Mouse (Mus musculus) naive thymus-derived CD4-positive, alpha-beta T cell, adult 2 months (primary cell): ENCODE measurements around the gene Entr1.

Experiments
- DNase-seq: peaks from one replicate; pipeline ENCODE4 v3.0.0-alpha.2; 2011; ENCODE audit warnings: low read depth

Entr1 gene

DNA sequence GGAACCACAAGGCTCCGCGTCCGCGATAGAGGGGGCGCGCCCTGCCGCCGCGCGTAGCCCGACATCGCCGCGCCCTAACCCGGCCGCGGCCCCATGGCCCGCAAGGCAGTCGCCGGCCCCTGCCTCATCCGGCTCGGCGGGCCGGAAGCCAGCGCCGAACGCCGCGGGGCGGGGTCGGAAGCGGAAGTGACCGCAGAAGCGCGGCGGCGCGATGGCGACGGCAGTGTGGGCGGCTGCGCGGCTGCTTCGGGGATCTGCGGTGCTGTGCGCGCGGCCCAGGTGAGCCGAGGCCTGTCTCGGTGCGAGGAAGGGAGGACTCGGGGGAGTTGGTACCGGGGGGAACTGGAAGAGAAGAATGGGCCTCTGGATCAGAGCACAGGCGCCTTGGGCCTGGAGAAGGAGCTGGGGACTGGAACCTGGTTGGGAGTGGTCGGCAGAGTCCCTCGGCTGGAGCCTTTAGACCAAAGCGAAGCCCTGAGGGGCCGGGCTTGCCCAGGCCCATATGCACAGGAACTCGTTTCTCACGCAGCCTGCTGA is at the start of gene Entr1, which contains the start of gene Pmpca:
TSS of gene Entr1 (minus strand) at position 163 of the 537 bp plus-strand sequence.
TSS of gene Pmpca (plus strand) at position 186 of the 537 bp plus-strand sequence.
- peak; percentile 90 for DNase-seq

DNA sequence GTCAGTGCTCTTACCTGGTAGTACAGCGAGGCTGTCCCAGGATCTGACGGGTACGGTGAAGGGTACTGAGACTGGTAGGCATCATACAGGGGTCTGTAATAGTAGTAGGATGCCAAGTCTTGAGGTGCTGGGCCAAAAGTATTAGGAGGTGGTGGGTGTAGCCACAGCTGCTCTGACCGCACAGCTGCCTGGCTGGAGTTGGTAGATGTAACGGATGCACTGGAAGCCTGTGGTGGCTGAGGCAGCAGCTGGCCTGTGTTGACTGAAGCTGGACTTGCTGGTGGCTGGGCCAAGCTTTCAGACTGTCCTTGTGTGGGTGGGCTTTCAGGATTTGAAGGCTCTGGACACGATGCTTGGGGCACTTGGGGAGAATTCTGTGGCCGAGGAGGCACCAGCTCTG is 49.3 kb upstream of the Entr1 start:
- DNase-seq, result no peak

DNA sequence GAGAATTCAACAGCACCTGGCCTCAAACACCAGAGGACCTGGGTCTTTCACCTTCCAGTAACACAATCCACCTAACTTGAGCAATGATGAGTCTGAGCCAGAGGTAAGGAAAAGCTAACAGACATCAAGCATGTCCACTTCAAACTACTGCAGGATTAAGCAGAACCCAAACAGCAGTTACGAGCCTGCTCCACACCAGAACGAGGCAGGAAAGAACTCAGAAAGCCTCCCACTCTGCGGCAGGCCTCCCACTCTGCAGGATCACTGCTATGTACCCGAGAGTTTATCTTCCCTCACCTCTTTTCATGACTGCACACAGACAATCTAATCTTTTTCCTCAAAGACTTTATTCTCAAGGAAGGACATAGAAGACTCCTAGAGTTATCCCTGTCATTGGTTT is 48.1 kb upstream of the Entr1 start:
- DNase-seq, result no peak

DNA sequence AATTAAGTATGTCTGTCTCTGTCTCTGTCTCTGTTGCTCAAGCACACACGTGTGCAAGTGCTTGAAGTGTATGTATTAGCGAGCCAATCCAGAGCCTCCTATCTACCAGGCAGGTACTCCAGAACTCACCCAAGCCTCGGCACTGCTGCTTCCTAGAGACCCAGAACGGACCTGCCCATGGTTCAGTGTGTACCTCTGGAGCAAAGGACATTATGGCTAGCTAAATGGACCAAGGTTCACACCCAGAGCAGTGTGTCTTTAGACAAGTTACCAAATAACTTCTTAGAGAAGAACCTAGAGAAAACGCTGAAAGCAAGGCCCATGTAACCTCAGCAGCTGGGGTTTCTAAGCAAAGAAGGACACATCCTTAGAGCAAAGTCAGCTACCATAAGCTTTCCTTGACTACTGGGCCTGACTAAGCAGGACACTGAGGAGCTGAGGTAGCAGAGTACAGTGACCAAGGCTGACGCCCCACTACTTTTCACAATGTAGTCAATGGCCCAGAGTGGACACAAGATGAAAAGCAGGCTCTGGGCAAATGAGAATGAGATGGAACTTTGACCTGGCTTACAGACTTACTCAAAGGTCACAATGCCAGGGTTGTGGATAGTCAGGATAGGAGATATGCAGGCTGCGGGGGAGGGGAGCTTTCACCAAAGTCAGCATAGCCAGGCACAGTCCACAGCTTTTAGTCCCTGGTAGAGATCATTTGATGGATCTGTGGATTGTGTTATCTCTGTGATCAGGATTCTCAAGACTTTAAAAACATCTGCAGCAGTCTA is 45.9 kb upstream of the Entr1 start:
- no peak for DNase-seq

DNA sequence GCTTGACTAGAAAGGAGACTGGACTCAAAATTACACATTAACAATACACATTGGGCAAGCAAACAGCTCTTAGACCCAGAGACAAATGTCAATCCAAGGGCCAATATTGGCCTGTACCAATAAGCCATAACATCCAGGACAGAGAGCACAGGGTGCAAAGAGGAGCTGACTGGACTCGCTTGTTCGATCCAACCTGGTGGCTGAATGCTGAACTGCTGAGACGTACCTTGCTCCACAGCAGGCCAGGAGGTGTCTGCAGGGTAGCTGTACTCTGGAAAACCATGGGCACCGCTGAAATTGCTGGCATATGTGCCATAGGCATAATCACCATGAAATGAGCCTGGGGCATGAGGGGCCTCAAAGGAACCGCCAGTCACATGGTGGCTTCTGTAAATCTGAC is 40.7 kb upstream of the Entr1 start:
- no peak for DNase-seq

DNA sequence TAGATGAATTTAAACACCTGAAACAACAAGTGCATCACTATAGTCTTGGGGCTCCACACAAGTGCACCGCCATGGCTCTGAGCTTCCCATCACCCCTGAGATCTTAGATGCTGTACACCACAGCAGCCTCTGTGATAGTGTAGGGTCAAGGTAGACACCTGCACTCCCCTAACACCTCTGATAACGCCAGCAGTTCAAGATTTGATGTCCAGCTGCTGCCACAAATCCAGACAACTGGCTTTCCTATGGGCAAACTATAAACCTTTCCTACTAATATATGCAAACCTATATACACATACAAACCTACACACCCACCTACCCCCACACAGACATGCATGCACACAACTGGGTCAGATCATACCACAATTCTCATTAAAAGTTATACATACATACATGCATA is 35.4 kb upstream of the Entr1 start:
- DNase-seq, result no peak

DNA sequence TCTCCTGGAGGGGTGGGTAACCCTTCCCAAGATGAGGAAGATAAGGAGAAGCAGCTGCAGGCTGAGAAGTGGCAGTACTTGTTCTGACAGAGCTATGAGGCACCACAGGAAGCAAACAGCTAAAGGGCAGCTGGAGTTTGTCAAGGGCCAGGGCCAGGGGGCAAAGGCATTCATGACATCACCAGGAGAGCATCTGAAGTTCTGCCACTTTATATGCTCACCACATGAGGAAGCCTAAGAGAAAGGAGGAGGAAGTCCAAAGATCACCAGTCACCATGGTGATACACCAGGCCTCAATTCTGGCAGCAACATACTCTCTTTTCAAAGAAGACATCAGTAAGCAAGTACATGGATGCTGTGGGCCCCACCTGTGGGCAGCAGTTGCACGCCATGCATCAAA is 34.0 kb upstream of the Entr1 start:
- DNase-seq, result no peak

DNA sequence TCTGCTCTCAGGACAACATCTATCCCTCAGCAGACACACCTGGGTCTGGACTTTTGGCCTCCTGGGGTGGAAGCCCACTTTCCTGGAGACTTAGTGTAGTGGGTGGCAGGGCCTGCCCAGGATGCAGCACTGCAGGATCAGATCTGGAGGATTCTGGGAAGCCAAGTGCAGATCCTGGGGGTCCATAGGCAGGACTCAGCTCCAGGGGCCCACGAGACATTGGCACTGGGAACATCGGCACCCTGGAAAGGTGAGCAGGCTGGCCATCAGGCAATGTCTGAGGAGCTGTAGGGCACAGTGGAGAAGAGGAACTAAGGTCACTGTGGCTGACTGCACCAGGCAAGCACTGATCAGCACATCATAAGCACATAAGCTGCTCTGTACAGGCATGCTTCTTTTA is 32.9 kb upstream of the Entr1 start:
- no peak for DNase-seq

DNA sequence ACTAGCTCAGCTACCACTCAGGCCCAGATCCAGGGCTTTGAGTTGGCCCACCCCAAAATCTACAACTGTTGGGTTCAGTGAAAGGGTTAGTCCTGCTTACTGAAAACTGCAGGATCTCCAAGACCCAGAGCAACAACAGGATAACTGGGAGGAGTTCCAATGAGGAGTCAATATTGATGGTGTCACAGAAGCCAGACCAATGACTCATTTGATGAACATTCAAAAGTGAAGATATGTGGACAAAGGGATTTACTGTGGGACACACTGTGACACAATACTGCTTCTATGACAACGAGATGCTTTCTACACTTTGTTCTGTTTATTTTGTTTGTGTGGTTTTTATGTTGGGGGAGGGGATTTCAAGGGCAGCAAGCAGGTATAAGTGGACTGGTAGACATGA is 29.0 kb upstream of the Entr1 start:
- no peak for DNase-seq

DNA sequence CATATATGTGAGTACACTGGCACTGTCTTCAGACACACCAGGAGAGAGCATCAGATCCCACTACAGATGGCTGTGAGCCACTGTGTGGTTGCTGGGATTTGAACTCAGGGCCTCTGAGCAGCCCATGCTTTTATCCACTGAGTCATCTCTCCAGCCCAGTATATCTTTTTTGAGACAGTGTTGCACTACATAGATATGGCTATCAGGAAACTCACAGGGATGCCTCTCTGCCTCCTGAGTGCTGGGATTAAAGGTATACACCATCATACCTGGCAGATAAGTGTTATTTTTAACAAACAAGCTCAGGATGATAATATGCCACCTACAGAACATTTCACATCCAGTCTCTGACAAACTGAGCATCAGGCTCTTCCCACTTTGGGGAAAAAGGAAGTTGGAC is 27.9 kb upstream of the Entr1 start:
- no peak for DNase-seq

DNA sequence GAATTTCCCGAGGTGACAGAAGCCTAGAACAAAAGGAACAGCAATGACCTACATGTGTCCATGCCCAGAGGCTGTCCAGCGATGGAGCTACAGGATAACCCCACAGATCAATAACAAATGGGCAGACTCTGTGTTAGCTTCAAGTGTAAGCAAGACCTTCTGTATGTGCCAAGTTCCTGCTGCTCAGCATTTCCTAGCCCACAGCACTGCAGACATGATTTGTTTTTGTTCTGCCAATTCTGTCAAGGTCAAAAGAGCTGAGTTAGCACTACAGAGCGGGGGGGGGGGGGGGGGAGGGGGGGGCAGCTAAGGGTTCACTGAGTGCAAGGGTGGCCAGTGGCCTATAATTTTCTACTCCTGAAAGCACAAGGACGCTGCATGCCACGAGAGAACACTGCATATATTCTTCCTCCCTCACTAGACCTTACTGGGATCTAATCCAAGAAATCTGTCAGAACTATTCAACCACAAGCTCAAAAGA is 21.9 kb upstream of the Entr1 start:
- DNase-seq, result no peak

DNA sequence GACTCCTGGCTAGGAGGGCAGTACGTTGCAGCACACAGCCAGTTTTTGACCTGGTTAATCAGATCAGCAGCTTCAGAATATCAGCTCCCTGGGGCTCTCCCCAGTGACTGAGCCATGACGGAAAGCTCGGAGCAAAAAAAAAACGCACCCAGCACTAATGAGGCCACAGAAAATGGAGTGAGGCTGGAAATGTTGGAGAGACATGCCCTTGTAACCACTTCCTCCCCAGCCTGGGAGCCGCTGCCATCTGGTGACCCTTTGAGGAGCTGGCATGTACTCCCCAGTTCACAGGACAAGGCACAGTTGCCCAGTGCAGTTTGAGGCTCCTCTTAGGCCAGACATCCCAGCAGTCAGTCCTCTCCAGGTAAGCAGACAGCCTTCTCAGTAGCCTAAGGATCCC is 21.0 kb upstream of the Entr1 start:
- DNase-seq, result no peak

DNA sequence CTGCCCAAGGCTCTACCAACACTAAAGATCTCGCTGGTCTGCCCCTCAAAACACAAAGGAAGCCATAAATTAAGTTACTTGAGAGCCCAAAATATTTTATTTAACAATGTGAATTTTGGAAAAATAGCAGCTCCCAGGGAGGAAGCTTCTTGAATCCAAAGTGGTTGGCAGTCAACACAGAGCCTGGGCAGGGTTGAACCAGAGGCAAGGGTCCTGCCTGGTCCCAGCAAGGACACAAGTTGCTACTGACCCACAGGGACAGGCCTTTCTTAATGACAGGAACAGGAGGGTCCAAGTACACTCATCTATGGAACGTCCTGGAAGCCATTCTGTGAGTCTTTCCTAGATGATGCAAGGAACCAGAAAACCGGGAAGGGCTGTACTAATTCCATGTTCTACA is 20.2 kb upstream of the Entr1 start:
- no peak for DNase-seq

DNA sequence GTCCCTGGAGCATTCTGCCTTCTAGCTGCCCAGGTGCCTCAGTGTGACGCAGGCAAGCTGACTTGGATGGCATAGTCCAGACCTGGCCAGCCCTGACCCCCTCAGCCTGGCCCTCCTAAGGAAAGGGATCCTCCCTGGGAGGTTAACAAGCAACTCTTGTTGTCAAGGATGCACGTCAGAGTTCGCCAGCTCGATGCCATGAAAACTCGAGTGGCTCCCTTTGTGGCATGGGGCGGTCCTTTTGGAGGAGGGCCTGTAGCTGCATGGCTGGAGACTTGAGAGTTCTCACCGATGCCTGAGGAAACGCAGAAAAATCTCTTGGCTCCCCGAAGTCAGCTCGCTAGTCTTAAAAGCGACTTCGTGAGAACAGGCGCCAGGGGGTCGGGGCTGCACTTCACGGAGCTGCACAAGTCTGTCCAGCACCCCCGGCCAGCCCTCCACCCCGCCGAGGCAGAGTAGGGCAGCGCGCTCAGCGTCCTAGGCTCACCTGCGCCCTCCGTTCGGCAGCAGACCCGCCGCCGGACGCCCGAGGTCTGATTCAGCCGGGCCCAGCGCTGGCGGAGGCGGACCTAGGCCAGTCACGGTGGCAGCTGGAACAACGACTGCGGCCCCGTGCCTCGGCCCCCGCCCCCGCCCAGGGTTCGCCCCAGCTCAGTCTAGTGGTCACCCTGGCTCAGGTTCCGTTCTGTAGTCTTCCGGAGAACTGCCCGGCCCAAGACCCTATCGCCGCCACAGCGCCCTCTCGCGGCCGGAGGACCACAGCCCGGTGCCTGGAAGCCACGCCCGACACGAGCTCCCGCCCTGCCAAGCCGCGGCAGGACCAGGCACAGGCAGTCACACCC is 19.6 kb upstream of the Entr1 start, which contains the start of gene Inpp5e:
TSS of gene Inpp5e (minus strand) at position 689 of the 842 bp plus-strand sequence.
- DNase-seq, result peak; percentile 94

DNA sequence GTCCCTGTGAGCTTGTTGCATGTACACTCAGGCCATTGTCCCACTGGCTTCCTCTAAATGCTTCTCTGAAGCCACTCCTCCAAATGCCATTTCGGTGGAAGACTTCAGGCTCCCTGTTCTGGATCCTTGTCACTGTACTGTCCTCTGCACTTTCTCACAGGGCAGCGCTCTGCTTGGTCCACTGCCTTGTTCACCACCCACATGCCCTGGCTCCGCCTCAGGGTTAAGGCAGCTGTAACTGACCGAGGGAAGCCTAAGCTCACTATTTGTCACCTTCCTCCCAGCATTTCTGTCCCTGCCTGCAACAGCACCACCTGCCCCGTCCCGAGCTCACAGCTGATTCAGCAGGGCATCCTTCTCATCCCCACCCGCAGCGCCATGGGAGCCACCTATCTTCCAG is 14.2 kb upstream of the Entr1 start:
- no peak for DNase-seq

DNA sequence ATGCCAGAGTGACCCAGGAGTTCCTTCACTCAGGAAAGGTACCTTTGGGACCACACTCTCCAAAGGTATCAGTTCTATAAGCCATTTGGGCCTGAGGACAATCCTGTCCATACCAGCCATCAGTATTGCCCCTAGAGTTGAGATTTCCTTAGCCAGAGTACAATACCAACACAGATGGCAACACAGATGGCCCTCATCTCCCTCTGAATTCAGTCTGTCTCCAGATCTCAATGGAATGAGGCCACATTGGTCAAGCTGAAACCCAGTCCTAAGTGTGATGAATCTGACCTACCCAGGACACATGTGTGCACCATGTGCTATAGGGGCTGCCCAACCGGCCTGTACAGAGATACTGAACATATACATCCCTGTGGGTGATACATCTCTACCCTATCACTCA is 13.1 kb upstream of the Entr1 start:
- no peak for DNase-seq

DNA sequence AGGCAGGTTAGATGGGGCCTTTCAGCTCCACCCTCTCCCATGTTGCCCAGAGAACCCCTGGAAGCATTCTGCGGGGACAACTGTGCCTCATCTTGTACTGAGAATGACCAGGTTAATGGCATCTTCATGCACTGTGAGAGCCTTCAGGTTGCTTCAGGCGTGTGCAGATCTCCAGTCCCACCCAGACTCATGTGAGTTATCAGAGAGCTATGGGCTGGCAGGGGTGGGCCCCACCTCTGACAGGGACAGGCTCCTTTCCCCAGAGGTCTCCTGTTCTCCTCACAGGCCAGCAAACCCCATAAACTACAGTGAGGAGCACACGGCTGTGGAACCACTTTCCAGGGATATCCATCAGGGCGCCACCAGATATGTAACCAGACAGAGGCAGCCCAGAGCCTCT is 11.9 kb upstream of the Entr1 start:
- no peak for DNase-seq

DNA sequence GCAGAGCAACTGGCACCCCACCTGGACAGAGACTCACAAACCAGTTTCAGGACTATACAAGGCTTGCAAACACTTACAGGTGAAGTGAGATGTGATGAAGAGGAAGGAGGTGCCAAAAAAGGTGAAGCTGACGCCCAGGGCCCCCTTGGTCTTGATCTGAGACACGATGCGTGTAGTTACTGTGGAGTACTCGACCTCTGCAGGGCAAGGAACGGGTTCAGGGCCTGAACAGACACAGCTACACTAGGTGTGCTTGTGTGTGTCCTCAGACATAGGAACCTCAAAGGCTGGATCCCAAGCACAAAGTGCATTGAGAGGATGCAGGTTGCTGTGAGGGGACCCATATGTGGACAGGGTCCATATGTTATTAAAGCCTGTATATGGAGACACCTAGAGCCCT is 11.2 kb upstream of the Entr1 start:
- DNase-seq, result no peak

DNA sequence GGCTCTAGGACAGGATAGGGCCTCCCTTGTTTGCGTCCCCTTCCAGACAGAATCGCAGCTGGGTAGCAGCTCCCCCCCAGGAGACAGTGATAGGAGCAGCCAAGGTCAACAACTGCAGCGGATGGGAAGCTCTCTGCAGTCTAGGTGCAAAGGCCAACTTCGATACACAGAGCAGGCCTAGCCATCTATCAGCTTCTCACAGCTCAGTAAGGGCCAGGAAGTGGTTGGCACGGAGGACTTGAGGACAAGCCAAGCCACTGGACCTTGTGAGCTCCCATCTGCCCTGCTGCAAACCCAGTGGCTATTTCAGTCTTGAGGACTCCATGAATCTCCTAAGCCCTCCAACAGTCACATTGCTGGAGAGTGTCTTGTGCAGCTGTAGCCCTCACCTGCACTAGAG is 10.5 kb upstream of the Entr1 start:
- no peak for DNase-seq

DNA sequence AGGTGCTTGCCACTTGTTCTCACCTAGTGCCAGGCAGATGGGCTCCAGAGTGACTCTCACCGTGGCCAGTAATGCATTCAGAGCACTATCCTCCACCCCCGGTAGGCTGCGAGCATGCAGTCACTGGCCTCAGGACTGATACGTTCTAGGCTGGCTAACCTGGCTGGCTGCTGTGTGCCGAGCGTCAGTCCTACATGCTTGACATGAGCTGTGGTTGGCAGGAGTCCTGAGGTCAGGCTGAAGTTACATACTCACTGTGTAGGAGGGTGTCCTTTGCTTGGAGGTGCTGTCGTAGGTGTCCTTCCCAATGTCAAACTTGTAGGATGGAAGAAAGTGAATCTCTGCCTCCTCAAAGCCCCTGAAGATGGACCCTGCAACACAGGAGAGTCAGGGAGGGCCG is 9.9 kb upstream of the Entr1 start:
- DNase-seq, result no peak

DNA sequence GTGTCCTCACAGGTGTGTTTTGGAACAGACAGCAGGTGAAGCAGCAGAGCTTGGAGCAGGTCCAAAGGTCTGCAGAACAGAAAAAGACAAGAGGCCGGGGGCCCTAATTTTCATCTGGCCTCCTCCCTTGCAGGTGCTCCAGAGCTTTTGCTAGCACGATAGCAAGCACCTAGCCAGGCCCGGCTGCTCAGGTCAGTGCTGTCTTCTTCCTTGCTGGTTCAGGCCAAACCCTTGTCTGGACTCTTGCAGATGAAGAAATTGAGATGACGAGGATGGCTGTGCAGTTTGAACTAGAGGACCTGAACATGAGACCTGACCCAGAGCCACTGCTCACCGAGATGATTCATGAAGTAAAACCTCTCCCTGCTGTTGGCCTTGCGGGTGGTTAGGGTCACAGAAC is 2.5 kb upstream of the Entr1 start:
- DNase-seq, result no peak

DNA sequence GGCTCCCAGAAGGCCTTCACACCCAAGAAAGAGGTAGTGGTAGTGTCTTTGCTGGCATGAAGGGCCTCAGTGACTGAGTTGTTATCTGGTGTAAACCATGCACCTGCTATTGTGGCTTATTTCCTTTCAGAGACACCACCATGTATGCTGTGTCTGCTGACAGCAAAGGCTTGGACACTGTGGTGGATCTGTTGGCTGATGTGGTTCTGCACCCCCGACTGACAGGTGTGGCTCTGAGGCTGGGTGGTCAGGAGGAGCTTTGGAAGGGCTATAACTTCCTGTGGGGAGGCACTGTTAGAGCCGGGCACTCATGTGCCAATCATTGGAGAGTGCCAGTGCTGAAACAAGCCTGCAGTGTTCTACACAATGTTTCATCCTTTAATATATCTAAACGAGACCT is 1.8 kb upstream of the Entr1 start:
- DNase-seq, result no peak

DNA sequence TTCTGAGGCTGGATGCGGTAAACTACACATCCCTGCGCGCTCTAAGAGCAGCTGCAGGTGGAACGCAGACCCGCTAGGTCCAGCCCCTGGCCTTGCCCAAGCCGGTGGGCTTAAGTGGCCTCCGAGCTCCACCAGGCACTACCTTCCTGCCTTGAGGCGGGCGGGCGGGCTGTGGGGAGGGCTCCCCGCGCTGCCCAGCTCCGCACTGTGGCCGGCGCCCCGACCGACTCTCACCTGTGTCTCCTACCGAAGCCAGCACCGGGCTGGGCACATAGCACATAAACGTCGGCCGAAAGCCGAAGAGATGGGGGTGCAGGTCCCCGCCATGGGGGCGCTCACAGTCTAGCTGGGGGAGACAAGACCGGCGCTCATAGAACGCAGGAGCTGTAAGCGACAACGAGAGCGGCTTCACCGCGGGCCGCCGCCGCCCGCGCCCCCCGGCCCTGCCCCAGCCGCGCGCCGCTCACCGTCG is 398 bp downstream of the Entr1 start:
- no peak for DNase-seq
